Mouse (Mus musculus) neural tube, embryonic 15.5 days (tissue): Measurements from ENCODE around the gene Ptprf. TPM values are rescaled to one million over a fixed set of nuclear protein-coding genes. Genes with fewer than 3 reads are reported as not detected.

Experiments
- ATAC-seq: fragments of 200-750 bp; cut with Nextera tagmentation; 2 replicates; pipeline ENCODE4 v1.8.0; 2017; ENCODE audit warnings: mild to moderate bottlenecking, moderate TSS enrichment, moderate library complexity; ENCODE audit not compliant: low FRiP score
- H3K27ac ChIP-seq: fragments of 300-500 bp; sonication (generic); replicated peaks from 2 replicates; pipeline ENCODE4 v1.5.1; 2015; ENCODE audit warnings: mild to moderate bottlenecking, inconsistent platforms
- H3K27me3 ChIP-seq: fragments of 300-500 bp; sonication (generic); replicated peaks from 2 replicates; pipeline ENCODE4 v1.6.1; 2015; ENCODE audit warnings: inconsistent platforms
- H3K36me3 ChIP-seq: fragments of 300-500 bp; sonication (generic); 2 replicates; pipeline ENCODE4 v1.6.1; 2015; ENCODE audit warnings: inconsistent platforms
- H3K4me1 ChIP-seq: fragments of 300-500 bp; sonication (generic); 2 replicates; pipeline ENCODE4 v1.6.1; 2015; ENCODE audit warnings: inconsistent platforms
- H3K4me2 ChIP-seq: fragments of 300-500 bp; sonication (generic); 2 replicates; pipeline ENCODE4 v1.6.1; 2015; ENCODE audit warnings: inconsistent platforms, mild to moderate bottlenecking, moderate library complexity
- H3K4me3 ChIP-seq: fragments of 300-500 bp; sonication (generic); replicated peaks from 2 replicates; pipeline ENCODE4 v1.5.1; 2015; ENCODE audit warnings: mild to moderate bottlenecking, inconsistent platforms
- H3K9ac ChIP-seq: fragments of 300-500 bp; sonication (generic); replicated peaks from 2 replicates; pipeline ENCODE4 v1.6.1; 2015; ENCODE audit warnings: mild to moderate bottlenecking, inconsistent platforms
- H3K9me3 ChIP-seq: fragments of 300-500 bp; sonication (generic); replicated peaks from 2 replicates; pipeline ENCODE4 v1.6.1; 2016; ENCODE audit warnings: inconsistent platforms
- WGBS: fragments of 180-500 bp; shearing (Covaris S2); methylation state at CpG from one replicate; pipeline ENCODE4 v1.1.7; 2015; ENCODE audit warnings: mixed read lengths; 5-methylcytosine and 5-hydroxymethylcytosine counted together
- polyA plus RNA-seq: library from polyadenylated mRNA; unstranded; fragments of >200 nt; fragmentation: Nextera tagmentation; extraction: Ambion mirVana; gene quantifications from 2 replicates; pipeline ENCODE4 v1.2.1, GENCODE M21; 2015

The Ptprf gene
- polyA plus RNA-seq, 1 experiment from 2014 or later: 62.9 TPM

DNA sequence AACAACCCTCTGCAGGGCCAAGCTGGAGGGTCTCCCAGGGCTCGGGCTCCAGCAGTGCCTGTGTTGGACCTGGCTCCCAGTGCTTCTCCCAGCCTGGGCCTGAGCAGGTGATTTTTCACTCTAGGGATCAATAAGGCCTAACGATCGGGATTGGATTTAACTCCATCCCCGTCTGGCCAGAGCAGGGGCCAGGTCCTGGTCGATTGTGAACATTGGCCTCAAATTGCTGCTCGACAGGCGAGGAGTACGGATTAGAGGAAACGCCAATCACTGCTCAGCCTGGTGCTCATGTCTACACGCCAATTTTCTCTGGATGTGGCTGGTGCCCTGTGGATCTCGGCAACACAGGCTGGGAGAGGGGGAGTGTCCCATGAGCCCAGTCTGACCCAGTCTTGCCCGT, 63.8 kb downstream of the Ptprf start:
- no peak overlapping the region for H3K4me2 ChIP-seq
- no peaks in the 10 kb centered on the region for H3K27me3 ChIP-seq
- WGBS: 82% methylated on average over 12 of the region's 12 CpGs
- ATAC-seq: no peak
- H3K4me3 ChIP-seq: no peak overlapping the region
- no peaks in the 10 kb centered on the region for H3K9me3 ChIP-seq
- H3K36me3 ChIP-seq: peaks cover 95% of the 10 kb centered on the region
- H3K27ac ChIP-seq: no peak overlapping the region
- H3K9ac ChIP-seq: no peak overlapping the region
- H3K4me1 ChIP-seq: no peaks in the 10 kb centered on the region

DNA sequence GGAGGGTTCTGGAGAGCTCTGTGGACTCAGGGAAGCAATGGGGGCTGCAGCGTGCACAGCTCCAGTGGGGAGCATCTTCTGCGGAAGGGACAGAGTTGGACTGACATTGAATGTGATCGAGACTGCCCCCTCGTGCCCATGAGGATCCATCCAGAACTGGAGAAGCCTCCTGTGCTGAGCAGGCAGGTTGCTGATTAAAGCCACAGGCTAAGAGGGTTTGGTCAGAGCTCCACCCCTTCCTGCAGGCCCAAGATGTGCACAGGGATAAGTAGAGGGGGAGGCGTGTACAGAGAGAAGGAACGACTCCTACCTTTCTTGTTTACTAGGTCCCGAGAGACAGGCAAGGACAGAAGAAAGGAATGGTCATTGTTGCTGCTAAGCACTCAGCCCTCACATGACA, 69.9 kb downstream of the Ptprf start:
- Histone ChIP-seq H3K36me3 (peaks cover 97% of the 10 kb centered on the region), H3K9ac (no peak overlapping the region), H3K4me2 (no peak overlapping the region), H3K4me1 (no peaks in the 10 kb centered on the region), H3K27me3 (no peaks in the 10 kb centered on the region), H3K27ac (no peak overlapping the region), H3K4me3 (no peak overlapping the region), H3K9me3 (no peaks in the 10 kb centered on the region)
- 91% methylated on average over 7 of the region's 7 CpGs for WGBS
- no peak for ATAC-seq

DNA sequence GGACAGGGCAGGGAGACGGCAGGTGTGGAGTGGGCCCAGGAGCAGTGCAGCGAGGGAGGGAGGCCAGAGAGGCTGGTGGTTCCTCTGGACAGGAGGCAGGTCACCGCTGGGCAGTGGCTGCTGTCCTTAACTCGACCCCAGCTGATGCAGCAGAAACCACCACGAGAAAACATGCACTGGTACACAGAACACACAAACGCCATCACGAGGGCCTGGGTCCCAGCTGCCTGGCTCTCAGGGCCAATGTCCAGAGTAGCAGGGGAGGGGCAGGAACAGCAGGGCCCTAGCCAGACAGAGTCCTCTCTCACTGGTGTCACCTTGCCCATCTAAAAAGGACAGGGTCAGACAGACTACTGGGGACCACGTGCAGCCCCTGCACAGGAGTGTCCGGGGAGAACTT, 70.4 kb downstream of the Ptprf start:
- no peak for ATAC-seq
- Histone ChIP-seq H3K36me3 (peaks cover 97% of the 10 kb centered on the region), H3K27ac (no peak overlapping the region), H3K4me3 (no peak overlapping the region), H3K27me3 (no peaks in the 10 kb centered on the region), H3K9ac (no peak overlapping the region), H3K4me1 (no peaks in the 10 kb centered on the region), H3K4me2 (no peak overlapping the region), H3K9me3 (no peaks in the 10 kb centered on the region)
- WGBS: 91% methylated on average over 9 of the region's 9 CpGs

DNA sequence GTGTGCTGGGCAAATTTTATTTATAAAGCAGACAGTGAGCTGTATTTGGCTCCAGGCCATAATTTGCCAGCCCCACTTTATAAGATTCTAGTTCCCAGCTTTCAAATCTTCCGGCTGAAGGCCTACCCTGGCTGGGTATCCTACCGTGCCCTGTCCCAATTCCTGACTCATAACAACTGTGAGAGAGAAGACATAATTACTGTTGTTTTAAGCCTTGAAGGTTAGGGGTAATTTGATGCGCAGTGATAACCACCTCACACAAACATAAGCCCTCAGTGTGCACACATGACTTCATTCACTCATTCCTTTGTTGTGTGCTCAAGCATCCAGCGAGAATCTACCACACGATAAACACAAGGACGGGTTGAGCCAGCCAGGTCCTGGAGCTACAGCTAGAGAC, 71.7 kb downstream of the Ptprf start:
- H3K36me3 ChIP-seq: peaks cover 97% of the 10 kb centered on the region
- no peaks in the 10 kb centered on the region for H3K4me1 ChIP-seq
- no peak overlapping the region for H3K27ac ChIP-seq
- ATAC-seq: no peak
- H3K4me2 ChIP-seq: no peak overlapping the region
- no peaks in the 10 kb centered on the region for H3K9me3 ChIP-seq
- no peaks in the 10 kb centered on the region for H3K27me3 ChIP-seq
- H3K9ac ChIP-seq: no peak overlapping the region
- WGBS: 82% methylated on average over 6 of the region's 6 CpGs
- H3K4me3 ChIP-seq: no peak overlapping the region

DNA sequence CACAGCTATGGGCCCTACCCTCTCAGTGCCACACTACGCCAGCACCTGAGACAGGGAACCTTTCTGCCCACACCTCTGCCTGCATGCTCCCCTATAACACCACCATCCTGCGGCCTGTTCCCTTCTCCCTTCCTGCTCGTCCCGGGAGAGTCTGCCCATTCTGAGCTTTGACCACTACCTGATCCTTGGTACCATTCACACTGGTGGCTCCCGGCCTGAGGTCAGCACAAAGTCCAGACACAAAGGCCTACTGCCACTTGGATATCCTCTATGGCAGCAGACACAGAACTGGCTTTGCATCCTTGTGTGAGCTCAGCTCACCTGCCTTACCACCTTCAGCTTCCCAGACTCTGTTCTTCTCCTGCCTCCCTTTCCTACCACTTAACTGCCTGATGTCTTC, 72.7 kb downstream of the Ptprf start:
- Histone ChIP-seq H3K4me3 (no peak overlapping the region), H3K4me1 (no peaks in the 10 kb centered on the region), H3K4me2 (no peak overlapping the region), H3K9me3 (no peaks in the 10 kb centered on the region), H3K36me3 (peaks cover 97% of the 10 kb centered on the region), H3K27me3 (no peaks in the 10 kb centered on the region), H3K27ac (no peak overlapping the region), H3K9ac (no peak overlapping the region)
- no peak for ATAC-seq
- WGBS: 90% methylated on average over 5 of the region's 5 CpGs

DNA sequence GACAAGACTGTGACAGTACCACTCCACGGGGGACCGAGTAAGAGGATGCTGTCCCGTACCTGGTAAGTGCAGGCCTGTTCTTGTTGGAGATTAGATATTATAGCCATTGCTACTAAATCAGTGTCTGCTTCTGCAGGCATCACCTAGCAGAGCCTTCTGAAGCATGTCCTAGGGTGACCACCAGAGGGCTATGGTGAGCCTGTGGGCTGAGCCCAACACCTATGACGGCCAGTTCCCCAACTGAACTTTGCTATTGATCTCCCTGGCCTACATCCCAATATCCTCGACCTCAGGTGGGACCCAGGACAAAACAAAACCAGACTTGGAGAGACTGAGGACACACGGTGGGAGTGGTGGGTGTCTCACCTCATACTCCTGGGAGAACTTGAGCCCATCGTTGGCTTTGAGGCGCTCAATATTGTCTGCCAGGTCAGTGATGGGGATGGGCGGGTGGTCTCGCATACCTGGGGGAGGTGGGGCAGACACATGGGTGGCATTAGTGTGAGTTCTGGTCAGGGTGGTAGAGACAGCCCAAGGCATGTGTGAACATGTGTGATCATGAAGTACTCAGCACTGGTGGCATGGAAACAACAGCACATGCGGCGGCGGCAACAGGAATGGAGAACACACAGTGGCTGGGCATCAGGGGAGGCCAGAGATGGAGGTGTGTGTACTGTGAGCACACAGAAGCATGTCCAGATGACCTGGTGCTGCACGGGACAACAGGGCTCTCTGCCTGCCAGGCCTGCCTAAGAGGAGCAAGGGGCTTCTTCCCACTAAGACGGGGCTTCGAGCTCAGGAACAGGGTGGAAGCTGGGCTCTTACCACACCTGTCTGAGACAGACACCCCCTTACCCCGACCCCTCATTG, 74.2 kb downstream of the Ptprf start:
- no peak overlapping the region for H3K27ac ChIP-seq
- no peaks in the 10 kb centered on the region for H3K4me1 ChIP-seq
- H3K27me3 ChIP-seq: no peaks in the 10 kb centered on the region
- 86% methylated on average over 17 of the region's 17 CpGs for WGBS
- ATAC-seq: no peak; the same call in 1 of the 2 replicates
- no peak overlapping the region for H3K9ac ChIP-seq
- no peak overlapping the region for H3K4me2 ChIP-seq
- H3K9me3 ChIP-seq: no peaks in the 10 kb centered on the region
- H3K36me3 ChIP-seq: peaks cover 95% of the 10 kb centered on the region
- no peak overlapping the region for H3K4me3 ChIP-seq

DNA sequence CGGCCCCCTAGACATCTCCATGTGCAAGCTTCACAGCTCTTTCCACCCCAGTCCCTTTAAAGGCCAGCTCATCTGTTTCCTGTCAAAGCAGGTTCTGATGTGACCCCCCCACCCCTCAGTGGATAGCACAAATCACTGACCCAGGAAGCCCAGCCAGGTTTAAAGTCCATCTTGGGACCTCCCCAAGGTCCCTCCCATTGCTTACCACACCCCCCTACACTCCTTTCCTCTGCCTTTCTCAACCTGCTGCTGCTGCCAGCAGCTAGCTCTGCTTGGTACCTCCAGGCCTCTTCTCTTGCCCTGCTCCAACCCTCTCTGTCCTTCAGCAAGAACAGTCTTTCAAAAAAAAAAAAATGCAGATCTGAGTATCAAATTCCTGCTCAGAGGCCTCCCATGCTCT, 76.3 kb downstream of the Ptprf start:
- H3K9ac ChIP-seq: no peak overlapping the region
- no peak for ATAC-seq
- peaks cover 95% of the 10 kb centered on the region for H3K36me3 ChIP-seq
- H3K4me1 ChIP-seq: no peaks in the 10 kb centered on the region
- no peak overlapping the region for H3K4me3 ChIP-seq
- H3K27ac ChIP-seq: no peak overlapping the region
- H3K9me3 ChIP-seq: no peaks in the 10 kb centered on the region
- no peaks in the 10 kb centered on the region for H3K27me3 ChIP-seq
- H3K4me2 ChIP-seq: no peak overlapping the region
- WGBS: 97% methylated on average over 1 of the region's 1 CpGs

DNA sequence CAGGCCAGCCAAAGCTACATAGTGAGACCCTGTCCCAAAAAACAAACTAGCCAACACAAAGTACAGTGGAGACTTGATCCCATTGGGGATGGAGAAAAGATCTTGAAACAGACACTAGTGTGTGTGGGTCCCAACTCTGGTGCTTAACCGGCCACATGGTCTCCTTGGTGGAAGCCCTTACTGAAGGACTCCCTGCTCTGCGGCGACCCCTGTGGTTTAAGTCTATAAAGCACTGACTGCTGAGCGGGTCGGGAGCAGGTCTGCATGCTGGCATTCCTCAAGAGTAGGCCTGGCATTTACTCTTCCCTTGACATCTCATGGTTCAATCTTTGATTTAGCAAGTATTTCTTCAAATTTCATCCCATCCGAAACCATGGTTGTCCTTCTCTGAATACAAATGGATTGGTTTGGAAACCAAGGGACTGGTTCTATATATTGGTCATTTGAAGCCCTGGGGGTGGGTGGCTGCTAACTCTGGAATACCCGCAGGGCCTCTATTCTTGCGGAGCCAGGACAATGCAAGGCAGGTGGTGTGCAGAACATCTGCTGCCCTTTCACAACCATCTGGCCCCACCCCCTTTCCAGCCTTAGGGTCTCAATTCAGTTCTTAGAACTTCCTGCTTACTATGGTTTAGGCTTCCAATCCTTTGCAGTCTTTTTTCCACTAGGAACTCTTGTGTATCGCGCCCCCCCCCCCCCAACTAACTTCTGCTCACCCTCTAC, 84.1 kb downstream of the Ptprf start:
- no peaks in the 10 kb centered on the region for H3K27me3 ChIP-seq
- H3K4me2 ChIP-seq: no peak overlapping the region
- no peaks in the 10 kb centered on the region for H3K4me1 ChIP-seq
- WGBS: 54% methylated on average over 10 of the region's 10 CpGs
- H3K36me3 ChIP-seq: peaks cover 46% of the 10 kb centered on the region
- no peak overlapping the region for H3K27ac ChIP-seq
- no peak overlapping the region for H3K4me3 ChIP-seq
- no peak overlapping the region for H3K9ac ChIP-seq
- ATAC-seq: no peak
- H3K9me3 ChIP-seq: no peaks in the 10 kb centered on the region

DNA sequence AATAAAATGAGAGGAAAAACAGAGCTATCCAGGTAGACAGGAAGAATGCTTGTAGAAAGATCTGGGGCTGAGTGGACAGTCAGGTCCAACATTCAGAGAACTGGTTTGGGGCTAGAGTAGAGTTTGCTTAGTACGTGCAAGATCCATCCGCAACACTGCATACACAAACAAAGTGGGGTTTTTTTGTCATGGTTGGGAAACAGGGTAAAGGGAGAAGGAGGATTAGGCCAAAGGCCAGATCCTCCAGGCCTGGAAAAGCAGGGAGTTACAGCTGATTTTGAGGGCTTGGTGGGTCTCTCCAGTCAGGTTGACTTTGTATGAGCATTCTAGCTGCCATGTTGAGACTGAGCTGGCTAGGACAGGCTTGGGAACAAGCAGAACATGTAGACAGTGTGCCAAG, 85.3 kb downstream of the Ptprf start:
- WGBS: 100% methylated on average over 2 of the region's 2 CpGs
- H3K9ac ChIP-seq: no peak overlapping the region
- H3K4me3 ChIP-seq: no peak overlapping the region
- no peaks in the 10 kb centered on the region for H3K9me3 ChIP-seq
- no peak overlapping the region for H3K4me2 ChIP-seq
- no peaks in the 10 kb centered on the region for H3K27me3 ChIP-seq
- peaks cover 34% of the 10 kb centered on the region for H3K36me3 ChIP-seq
- H3K27ac ChIP-seq: no peak overlapping the region
- no peaks in the 10 kb centered on the region for H3K4me1 ChIP-seq
- no peak for ATAC-seq

DNA sequence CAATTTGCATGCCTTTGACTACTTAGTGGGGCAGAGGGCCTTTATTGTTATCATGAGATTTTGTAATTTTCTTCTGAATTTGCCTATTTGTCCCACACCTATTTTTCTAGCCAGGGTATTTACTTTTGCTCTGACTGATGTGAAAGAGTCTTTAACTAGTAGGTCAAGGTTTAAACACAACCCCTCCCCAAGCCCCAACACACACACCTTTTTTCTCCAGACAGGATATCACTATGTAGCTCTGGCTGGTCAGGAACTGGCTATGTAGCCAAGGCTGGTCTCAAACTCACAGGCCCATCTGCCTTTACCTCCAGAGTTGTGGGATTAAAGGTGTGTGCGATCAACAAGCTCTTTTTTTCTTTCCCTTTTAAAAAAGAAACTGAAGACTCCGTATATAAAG, 92.1 kb downstream of the Ptprf start:
- no peak for ATAC-seq
- Histone ChIP-seq H3K4me1 (no peaks in the 10 kb centered on the region), H3K4me2 (no peak overlapping the region), H3K36me3 (no peaks in the 10 kb centered on the region), H3K4me3 (no peak overlapping the region), H3K9ac (no peak overlapping the region), H3K27me3 (no peaks in the 10 kb centered on the region), H3K27ac (no peak overlapping the region), H3K9me3 (no peaks in the 10 kb centered on the region)
- 86% methylated on average over 2 of the region's 2 CpGs for WGBS

DNA sequence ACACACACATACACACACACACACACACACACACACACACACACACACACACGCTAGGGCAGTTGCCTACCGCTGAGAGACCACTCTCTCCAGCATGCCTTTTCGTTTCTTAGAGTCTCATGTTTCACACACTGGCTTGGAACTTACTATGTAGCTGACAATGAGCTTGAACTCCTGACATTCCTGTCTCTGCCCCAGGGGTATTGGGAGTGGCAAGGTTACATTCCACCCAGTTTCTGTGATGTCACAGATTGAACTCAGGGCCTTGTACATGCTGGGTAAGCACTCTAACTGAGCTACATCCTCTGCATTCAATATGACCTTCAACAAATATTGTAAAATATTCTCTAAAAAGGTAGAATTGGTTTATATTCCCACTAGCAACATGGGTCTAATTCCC, 92.6 kb downstream of the Ptprf start:
- Histone ChIP-seq H3K36me3 (no peaks in the 10 kb centered on the region), H3K27ac (no peak overlapping the region), H3K4me1 (no peaks in the 10 kb centered on the region), H3K4me2 (no peak overlapping the region), H3K9ac (no peak overlapping the region), H3K9me3 (no peaks in the 10 kb centered on the region), H3K4me3 (no peak overlapping the region), H3K27me3 (no peaks in the 10 kb centered on the region)
- 73% methylated on average over 3 of the region's 3 CpGs for WGBS
- ATAC-seq: no peak

DNA sequence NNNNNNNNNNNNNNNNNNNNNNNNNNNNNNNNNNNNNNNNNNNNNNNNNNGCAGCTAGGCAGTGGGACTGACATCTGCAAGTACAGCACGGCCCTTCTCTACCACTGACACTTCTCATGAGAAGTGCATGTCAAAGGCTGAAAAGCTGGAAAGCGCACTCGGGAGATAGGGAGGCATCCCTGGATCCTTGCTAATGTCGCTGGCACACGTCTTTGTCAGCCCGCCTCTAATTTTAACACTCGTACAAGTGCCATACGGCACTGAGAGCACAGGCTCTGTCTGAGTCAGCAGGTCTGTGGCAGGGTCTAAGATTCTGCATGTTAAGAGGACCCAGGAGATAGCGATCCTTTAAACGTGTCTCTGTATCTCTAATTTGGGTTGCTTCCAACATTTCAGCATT, 95.0 kb downstream of the Ptprf start:
- no peaks in the 10 kb centered on the region for H3K4me1 ChIP-seq
- no peaks in the 10 kb centered on the region for H3K36me3 ChIP-seq
- H3K27ac ChIP-seq: no peak overlapping the region
- H3K4me3 ChIP-seq: no peak overlapping the region
- no peak overlapping the region for H3K4me2 ChIP-seq
- no peaks in the 10 kb centered on the region for H3K9me3 ChIP-seq
- no peaks in the 10 kb centered on the region for H3K27me3 ChIP-seq
- ATAC-seq: no peak
- H3K9ac ChIP-seq: no peak overlapping the region
- WGBS: 89% methylated on average over 10 of the region's 10 CpGs
